Mouse (Mus musculus) spleen, embryonic (tissue): ENCODE data around the gene Ulk3.

Experiments used
- CTCF ChIA-PET: fragments of 350-600 bp; sonication (Branson Sonifier 250); formaldehyde crosslinking; loops from one replicate; lab custom pipeline; 2022; lab: Charles Lee

The Ulk3 gene

GRCm38 (mm10) chr9:57641775-57642550, 52.7 kb downstream of the Ulk3 start:
- CTCF ChIA-PET, result no interaction called here

- CTCF ChIA-PET, result interaction anchor here (0.7 kb wide), 1 partner anchor 9 kb away, joined by 13 read pairs; no protein-coding TSS in a partner anchor
These were observed 54.1 kb downstream of the Ulk3 start for GRCm38 (mm10) chr9:57643169-57643855.

GRCm38 (mm10) chr9:57643856-57644180, 54.6 kb downstream of the Ulk3 start:
- CTCF ChIA-PET, result interaction anchor here (0.7 kb wide), 1 partner anchor 9 kb away, joined by 13 read pairs; no protein-coding TSS in a partner anchor

GRCm38 (mm10) chr9:57644442-57644943, 55.2 kb downstream of the Ulk3 start:
- CTCF ChIA-PET, result interaction anchor here (0.6 kb wide), 1 partner anchor 16 kb away, joined by 3 read pairs; no protein-coding TSS in a partner anchor

GRCm38 (mm10) chr9:57644944-57645893, 56.0 kb downstream of the Ulk3 start:
- CTCF ChIA-PET, result interaction anchor here (1.0 kb wide), 2 partner anchors 7 to 83 kb away, joined by 3 read pairs; no protein-coding TSS in a partner anchor
